ENCODE assay signal across 8 mouse cellular contexts in genomic region chr4:45084021-45084894, GRCm38 (mm10). TPM values are rescaled to one million over a fixed set of nuclear protein-coding genes. Genes with fewer than 3 reads are reported as not detected.
A peak's percentile ranks its signal among the peaks of the same experiment; 100 is the strongest.
DNase-seq lines count a peak whose midpoint lies in the region; ATAC-seq and TF ChIP-seq lines count a peak whose summit lies in the region.

Fbxo10 (minus strand) TSS chr4:45084604.

- peak within 1 kb of the TSS; percentile 76 for H3K4me2 ChIP-seq in heart, embryonic 12.5 days
- peak within 1 kb of the TSS; percentile 89 for H3K4me2 ChIP-seq in kidney, postnatal 0 days (ENCODE audit: low read length)
- peak within 1 kb of the TSS; percentile 100 for H3K4me2 ChIP-seq in liver, embryonic 13.5 days
- peak within 1 kb of the TSS; percentile 84 for H3K4me2 ChIP-seq in stomach, embryonic 16.5 days (ENCODE audit: low read depth, low read length)

- under 1% methylated on average over 77 of the region's 77 CpGs for WGBS in heart, embryonic 12.5 days
- under 1% methylated on average over 64 of the region's 77 CpGs for WGBS in kidney, postnatal 0 days
- under 1% methylated on average over 66 of the region's 77 CpGs for WGBS in liver, embryonic 13.5 days (ENCODE audit: insufficient replicate concordance)
- WGBS in stomach, embryonic 16.5 days = under 1% methylated on average over 74 of the region's 77 CpGs

- peak within 1 kb of the TSS; percentile 86 for H3K27ac ChIP-seq in heart, embryonic 12.5 days (ENCODE audit: poor library complexity, severe bottlenecking)
- H3K27ac ChIP-seq in kidney, postnatal 0 days = peak within 1 kb of the TSS; percentile 80
- H3K27ac ChIP-seq in liver, embryonic 13.5 days = peak within 1 kb of the TSS; percentile 86
- H3K27ac ChIP-seq in stomach, embryonic 16.5 days (ENCODE audit: low read length) = peak within 1 kb of the TSS; percentile 85

- H3K9ac ChIP-seq in heart, embryonic 12.5 days = peak within 1 kb of the TSS; percentile 99
- H3K9ac ChIP-seq in kidney, postnatal 0 days (ENCODE audit: low read depth, low read length) = peak within 1 kb of the TSS; percentile 84
- peak within 1 kb of the TSS; percentile 97 for H3K9ac ChIP-seq in liver, embryonic 13.5 days
- peak within 1 kb of the TSS; percentile 97 for H3K9ac ChIP-seq in stomach, embryonic 16.5 days (ENCODE audit: low read length)

- TF ChIP-seq POLR2A in brain, embryonic 14.5 days (IDR thresholded peaks at IDR 0.05; ENCODE audit: borderline replicate concordance, extremely low read depth, insufficient read depth, insufficient read length, poor library complexity, severe bottlenecking) = peak; percentile 98

- H3K36me3 ChIP-seq in erythroblast, embryonic 14.5 days (ENCODE audit: control insufficient read depth) = peaks cover 7% of the 10 kb centered on the region; the same call in 1 of the 2 replicates
- H3K36me3 ChIP-seq in heart, embryonic 12.5 days = no peaks in the 10 kb centered on the region; the same call in 1 of the 2 replicates
- no peaks in the 10 kb centered on the region for H3K36me3 ChIP-seq in kidney, postnatal 0 days (ENCODE audit: insufficient read depth, low read length)
- H3K36me3 ChIP-seq in liver, embryonic 13.5 days = no peaks in the 10 kb centered on the region
- H3K36me3 ChIP-seq in stomach, embryonic 16.5 days (ENCODE audit: control insufficient read depth, insufficient read depth, low read length) = no peaks in the 10 kb centered on the region

- H3K4me3 ChIP-seq in erythroblast, embryonic 14.5 days (replicated peaks) = peak within 1 kb of the TSS; percentile 88
- peak within 1 kb of the TSS; percentile 95 for H3K4me3 ChIP-seq in heart, embryonic 12.5 days
- peak within 1 kb of the TSS; percentile 81 for H3K4me3 ChIP-seq in kidney, postnatal 0 days (replicated peaks; ENCODE audit: low read depth, low read length)
- peak within 1 kb of the TSS; percentile 92 for H3K4me3 ChIP-seq in liver, embryonic 13.5 days (replicated peaks)
- H3K4me3 ChIP-seq in stomach, embryonic 16.5 days (replicated peaks; ENCODE audit: low read length) = peak within 1 kb of the TSS; percentile 93

- H3K9me3 ChIP-seq in erythroblast, embryonic 14.5 days (ENCODE audit: control insufficient read depth, low read length) = peaks cover 2% of the 10 kb centered on the region; the same call in 1 of the 2 replicates
- no peaks in the 10 kb centered on the region for H3K9me3 ChIP-seq in heart, embryonic 12.5 days (replicated peaks)
- H3K9me3 ChIP-seq in kidney, postnatal 0 days (replicated peaks; ENCODE audit: low read length) = no peaks in the 10 kb centered on the region
- H3K9me3 ChIP-seq in liver, embryonic 13.5 days (replicated peaks) = no peaks in the 10 kb centered on the region
- no peaks in the 10 kb centered on the region for H3K9me3 ChIP-seq in stomach, embryonic 16.5 days (replicated peaks; ENCODE audit: control insufficient read depth, low read length)

- H3K4me1 ChIP-seq in erythroblast, embryonic 14.5 days (ENCODE audit: control insufficient read depth) = peaks cover 68% of the 10 kb centered on the region
- peaks cover 25% of the 10 kb centered on the region for H3K4me1 ChIP-seq in heart, embryonic 12.5 days (replicated peaks)
- H3K4me1 ChIP-seq in kidney, postnatal 0 days (replicated peaks; ENCODE audit: insufficient read depth, low read length) = 0 out of 2 replicates have a peak, but pooled peaks cover 4% of the 10 kb centered on the region
- H3K4me1 ChIP-seq in liver, embryonic 13.5 days (replicated peaks) = peaks cover 61% of the 10 kb centered on the region
- H3K4me1 ChIP-seq in stomach, embryonic 16.5 days (ENCODE audit: control insufficient read depth, insufficient read depth, low read length) = peaks cover 4% of the 10 kb centered on the region; the same call in 1 of the 2 replicates

- peak; percentile 86 for DNase-seq in CD4-positive helper T cell, adult 2 months (ENCODE audit: low read depth, low spot score)
- DNase-seq in brain, embryonic 14.5 days (ENCODE audit: low read depth) = peak; percentile 97
- DNase-seq in kidney, postnatal 0 days (ENCODE audit: low spot score) = peak; percentile 98
- DNase-seq in liver, embryonic 13.5 days = peak; percentile 91
- peak; percentile 92 for DNase-seq in neural tube, embryonic 10.5 days (ENCODE audit: extremely low spot score, low spot score)

- no peak for TF ChIP-seq CTCF in brain, embryonic 14.5 days (IDR thresholded peaks at IDR 0.05; ENCODE audit: borderline replicate concordance, extremely low read depth, insufficient read depth, insufficient read length)
- no peak for TF ChIP-seq CTCF in kidney, postnatal 0 days (IDR thresholded peaks at IDR 0.05; ENCODE audit: low read depth)

- peak; percentile 98 for ATAC-seq in heart, embryonic 12.5 days (ENCODE audit: insufficient number of reproducible peaks, low FRiP score)
- peak; percentile 95 for ATAC-seq in kidney, postnatal 0 days (replicated peaks; ENCODE audit: low FRiP score, low read depth)
- peak; percentile 96 for ATAC-seq in liver, embryonic 13.5 days (ENCODE audit: low read depth)
- ATAC-seq in stomach, embryonic 16.5 days (ENCODE audit: insufficient read depth, low FRiP score) = peak; percentile 96

- H3K27me3 ChIP-seq in erythroblast, embryonic 14.5 days (ENCODE audit: control insufficient read depth) = no peaks in the 10 kb centered on the region
- H3K27me3 ChIP-seq in heart, embryonic 12.5 days (replicated peaks) = no peaks in the 10 kb centered on the region
- no peaks in the 10 kb centered on the region for H3K27me3 ChIP-seq in kidney, postnatal 0 days (ENCODE audit: insufficient read depth, low read length)
- no peaks in the 10 kb centered on the region for H3K27me3 ChIP-seq in liver, embryonic 13.5 days
- H3K27me3 ChIP-seq in stomach, embryonic 16.5 days (ENCODE audit: control insufficient read depth, insufficient read depth, low read length) = no peaks in the 10 kb centered on the region

RNA-seq across cellular contexts. Expression of gene Fbxo10, which starts in this region (rescaled TPM):
- polyA plus RNA-seq in brain, embryonic 14.5 days (2012; rRNA removed) = 29.8 and 36.7 TPM in 2 replicates
- 0.60 and 0.71 TPM in 2 replicates for polyA plus RNA-seq in erythroblast, embryonic 14.5 days (2012)
- 17.7 TPM in 2 replicates for polyA plus RNA-seq in heart, embryonic 12.5 days (2016; fragmentation: Nextera tagmentation; extraction: Ambion mirVana)
- 10.7 and 10.9 TPM in 2 replicates for polyA plus RNA-seq in kidney, postnatal 0 days (2015; fragmentation: Nextera tagmentation; extraction: Ambion mirVana)
- polyA plus RNA-seq in liver, embryonic 13.5 days (2015; fragmentation: Nextera tagmentation; extraction: Ambion mirVana) = 3.9 and 4.5 TPM in 2 replicates
- 13.3 and 13.8 TPM in 2 replicates for polyA plus RNA-seq in stomach, embryonic 16.5 days (2015; fragmentation: Nextera tagmentation; extraction: Ambion mirVana)

Comparison
In these comparisons a context has a peak if more than half of its experiments do, and no peak if none do; other contexts are left out.
1. Peak in every context shown above with its lines: DNase-seq, ATAC-seq, H3K4me3 ChIP-seq and H3K27ac ChIP-seq.